Mouse (Mus musculus) E14TG2a.4 (cell line): Measurements from ENCODE around the gene Smim12.

Experiments
- H3K27me3 ChIP-seq: 2 replicates; pipeline ENCODE4 v1.6.1; 2014; ENCODE audit warnings: low read length, control low read depth; ENCODE audit not compliant: insufficient read depth
- H3K36me3 ChIP-seq: 2 replicates; pipeline ENCODE4 v1.6.1; 2014; ENCODE audit warnings: low read length, control low read depth; ENCODE audit not compliant: insufficient read depth
- H3K4me1 ChIP-seq: replicated peaks from 2 replicates; pipeline ENCODE4 v1.6.1; 2014; ENCODE audit warnings: low read depth, low read length, control low read depth
- H3K4me3 ChIP-seq: replicated peaks from 2 replicates; pipeline ENCODE4 v1.5.1; 2014; ENCODE audit warnings: mild to moderate bottlenecking, low read length
- H3K9me3 ChIP-seq: 2 replicates; pipeline ENCODE4 v1.6.1; 2014; ENCODE audit warnings: low read length, control low read depth
- CTCF ChIP-seq: conservative IDR thresholded peaks from 2 replicates; pipeline ENCODE4 v1.5.1; 2014; ENCODE audit warnings: low read length
- NANOG ChIP-seq: IDR thresholded peaks from 2 replicates; pipeline ENCODE4 v1.6.1; 2014; ENCODE audit warnings: borderline replicate concordance, low read length, mixed read lengths
- POU5F1 ChIP-seq: IDR thresholded peaks from 2 replicates; pipeline ENCODE4 v1.6.1; 2014; ENCODE audit warnings: low read length, borderline replicate concordance

Gene Smim12

DNA sequence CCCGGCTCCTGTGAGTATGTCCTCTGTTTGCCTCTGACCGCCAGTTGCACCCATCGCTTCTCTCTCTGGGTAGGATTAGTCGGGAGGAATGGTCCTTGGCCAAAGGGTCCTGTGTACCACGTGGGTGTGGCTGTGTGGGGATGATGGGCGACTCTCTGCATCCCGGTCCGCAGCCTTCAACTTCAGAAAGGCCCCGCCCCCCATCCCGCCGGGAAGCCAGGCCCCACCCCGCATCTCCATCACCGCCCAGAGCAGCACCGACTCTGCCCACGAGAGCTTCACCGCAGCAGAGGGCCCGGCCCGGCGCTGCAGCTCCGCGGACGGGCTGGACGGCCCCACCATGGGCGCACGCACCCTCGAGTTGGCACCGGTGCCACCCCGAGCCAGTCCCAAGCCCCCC is 29.1 kb upstream of the Smim12 start:
- Histone ChIP-seq H3K27me3 (no peaks in the 10 kb centered on the region), H3K9me3 (peaks cover 5% of the 10 kb centered on the region), H3K36me3 (peaks cover 92% of the 10 kb centered on the region), H3K4me3 (peak overlapping the region; percentile 68), H3K4me1 (peaks cover 65% of the 10 kb centered on the region)
- TF ChIP-seq POU5F1 (no peak), CTCF (no peak), NANOG (no peak)

DNA sequence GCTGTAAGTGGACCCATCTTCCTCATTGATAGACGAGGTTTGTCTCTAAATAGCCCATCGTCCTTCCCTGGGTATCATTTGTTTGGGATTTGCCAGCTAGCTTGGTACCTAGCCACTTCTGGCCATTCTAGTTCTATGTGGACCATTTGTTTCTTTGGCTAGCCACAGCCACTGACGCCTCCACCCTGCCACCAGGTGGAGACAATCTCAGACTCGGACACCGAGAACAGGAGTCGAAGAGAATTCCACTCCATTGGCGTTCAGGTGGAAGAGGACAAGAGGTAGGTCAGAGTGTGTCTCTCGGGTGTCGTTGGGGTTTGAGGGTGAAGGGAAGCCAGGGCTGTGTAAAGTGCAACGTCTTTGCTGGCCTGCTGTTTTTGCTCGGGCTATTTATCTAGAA is 28.5 kb upstream of the Smim12 start:
- peak; percentile 42 for TF ChIP-seq CTCF
- TF ChIP-seq NANOG = no peak
- no peak for TF ChIP-seq POU5F1
- Histone ChIP-seq H3K4me1 (peaks cover 65% of the 10 kb centered on the region), H3K4me3 (peak overlapping the region; percentile 68; the same call in 1 of the 2 replicates), H3K36me3 (peaks cover 91% of the 10 kb centered on the region), H3K9me3 (peaks cover 5% of the 10 kb centered on the region), H3K27me3 (no peaks in the 10 kb centered on the region)

DNA sequence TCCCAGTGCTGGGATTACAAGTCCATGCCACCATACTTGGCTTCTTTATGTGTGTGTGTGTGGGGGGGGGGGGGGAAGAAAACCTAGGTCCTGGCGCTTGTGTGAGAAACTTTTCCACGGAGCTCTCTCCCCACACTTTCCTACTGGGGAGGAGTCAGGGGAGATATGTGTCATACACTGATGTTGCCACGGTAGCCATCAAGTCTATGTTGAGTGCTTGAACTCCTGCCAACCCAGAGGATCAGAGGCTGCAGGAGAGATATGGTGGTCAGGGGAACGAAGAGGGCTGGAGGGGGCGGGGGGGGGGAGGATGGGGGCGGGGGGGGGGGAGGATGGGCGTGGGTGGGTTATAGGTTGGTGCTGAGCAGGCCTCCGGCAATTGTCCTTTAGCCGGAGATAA is 27.8 kb upstream of the Smim12 start:
- Histone ChIP-seq H3K9me3 (peaks cover 11% of the 10 kb centered on the region), H3K27me3 (no peaks in the 10 kb centered on the region), H3K36me3 (peaks cover 90% of the 10 kb centered on the region), H3K4me3 (no peak overlapping the region), H3K4me1 (peaks cover 63% of the 10 kb centered on the region)
- TF ChIP-seq NANOG (no peak), CTCF (no peak), POU5F1 (no peak)

DNA sequence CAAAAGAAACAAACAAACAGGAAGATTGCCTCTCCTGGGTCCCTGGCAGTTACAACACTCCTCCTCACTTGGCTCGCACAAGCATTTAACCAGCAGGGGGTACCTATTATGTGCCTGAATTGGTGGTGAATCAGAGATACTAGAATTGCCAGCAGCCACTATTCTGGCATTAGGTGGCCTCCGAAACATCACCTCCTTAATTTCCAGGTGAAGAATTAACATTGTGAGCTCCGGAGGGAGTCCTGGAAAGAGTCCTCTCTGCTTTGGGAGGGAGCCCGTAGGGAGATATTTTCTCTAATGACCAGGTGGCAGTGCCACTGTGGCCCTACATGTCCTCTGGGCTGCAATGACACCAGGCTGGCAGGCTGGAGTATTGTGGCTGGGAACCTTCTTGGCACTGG is 27.3 kb upstream of the Smim12 start:
- peak; percentile 34 for TF ChIP-seq NANOG
- no peak for TF ChIP-seq POU5F1
- no peak for TF ChIP-seq CTCF
- Histone ChIP-seq H3K4me1 (peaks cover 59% of the 10 kb centered on the region), H3K27me3 (no peaks in the 10 kb centered on the region), H3K4me3 (no peak overlapping the region), H3K36me3 (peaks cover 88% of the 10 kb centered on the region), H3K9me3 (peaks cover 12% of the 10 kb centered on the region)

DNA sequence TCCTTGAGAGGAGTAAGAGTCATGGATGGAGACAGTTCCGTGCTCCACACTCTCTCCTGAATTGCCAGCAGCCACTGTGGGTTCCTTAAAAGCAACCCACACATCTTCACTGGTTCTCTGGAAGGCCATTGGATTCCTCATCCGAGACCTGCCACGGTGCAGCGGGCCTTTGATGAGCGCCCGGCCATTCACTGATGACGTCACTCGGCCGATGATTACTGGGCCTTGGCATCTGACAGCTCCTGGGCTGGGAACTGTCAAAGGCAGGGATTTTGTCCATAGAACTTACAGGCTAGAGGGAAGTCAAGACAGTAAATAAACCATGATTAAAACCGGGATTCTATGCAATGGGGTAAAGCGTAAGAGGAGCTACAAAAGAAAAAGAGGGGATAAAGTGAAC is 26.5 kb upstream of the Smim12 start:
- peaks cover 88% of the 10 kb centered on the region for H3K36me3 ChIP-seq
- no peak overlapping the region for H3K4me3 ChIP-seq
- peaks cover 51% of the 10 kb centered on the region for H3K4me1 ChIP-seq
- no peak for TF ChIP-seq NANOG
- no peak for TF ChIP-seq CTCF
- no peak for TF ChIP-seq POU5F1
- H3K9me3 ChIP-seq = peaks cover 12% of the 10 kb centered on the region
- H3K27me3 ChIP-seq = no peaks in the 10 kb centered on the region

DNA sequence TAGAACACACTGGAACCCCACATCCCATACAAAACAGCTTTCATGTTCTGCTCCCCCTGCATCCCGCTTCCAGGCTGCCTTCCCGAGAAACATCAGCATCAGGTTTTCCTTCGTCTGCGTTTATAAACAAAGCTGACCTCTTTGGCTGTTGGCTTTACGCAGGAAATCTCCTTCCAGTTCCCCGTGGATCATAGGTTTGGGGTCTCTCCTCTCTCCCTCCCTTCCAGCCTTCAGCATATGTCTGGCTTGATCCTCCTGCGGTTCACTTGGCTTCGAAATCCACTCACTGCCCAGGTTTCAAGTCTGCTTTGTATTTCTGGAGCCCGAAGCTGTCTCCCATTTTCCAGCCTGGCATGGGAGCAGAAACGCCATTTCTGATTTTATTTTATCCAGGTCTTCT is 20.3 kb upstream of the Smim12 start:
- Histone ChIP-seq H3K4me3 (peak overlapping the region; percentile 57), H3K9me3 (peaks cover 12% of the 10 kb centered on the region), H3K36me3 (peaks cover 62% of the 10 kb centered on the region), H3K27me3 (no peaks in the 10 kb centered on the region), H3K4me1 (peaks cover 57% of the 10 kb centered on the region)
- TF ChIP-seq CTCF = no peak
- TF ChIP-seq NANOG = no peak
- TF ChIP-seq POU5F1 = no peak

DNA sequence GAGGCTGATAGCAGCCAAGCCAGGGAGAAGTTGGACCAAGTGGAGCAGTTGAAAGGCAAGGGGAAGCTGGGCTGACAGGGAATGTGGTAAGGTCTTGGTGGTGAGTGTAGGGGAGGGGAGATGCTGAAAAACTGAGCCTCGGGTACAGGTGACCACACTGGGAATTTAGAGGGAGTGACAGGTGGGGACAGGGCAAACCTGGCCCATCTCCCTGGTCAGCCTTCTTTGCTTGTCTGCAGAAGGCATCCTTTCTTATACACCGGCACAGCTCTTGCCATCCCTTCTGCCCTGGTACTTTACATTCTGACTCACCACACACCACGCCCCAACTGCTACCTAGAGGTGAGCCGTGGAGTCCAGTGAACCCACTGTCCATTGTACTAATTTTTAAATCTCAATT is 19.8 kb upstream of the Smim12 start:
- Histone ChIP-seq H3K27me3 (no peaks in the 10 kb centered on the region), H3K36me3 (peaks cover 62% of the 10 kb centered on the region), H3K4me1 (peaks cover 62% of the 10 kb centered on the region), H3K4me3 (peak overlapping the region; percentile 57), H3K9me3 (peaks cover 12% of the 10 kb centered on the region)
- TF ChIP-seq CTCF (no peak), NANOG (no peak), POU5F1 (no peak)

DNA sequence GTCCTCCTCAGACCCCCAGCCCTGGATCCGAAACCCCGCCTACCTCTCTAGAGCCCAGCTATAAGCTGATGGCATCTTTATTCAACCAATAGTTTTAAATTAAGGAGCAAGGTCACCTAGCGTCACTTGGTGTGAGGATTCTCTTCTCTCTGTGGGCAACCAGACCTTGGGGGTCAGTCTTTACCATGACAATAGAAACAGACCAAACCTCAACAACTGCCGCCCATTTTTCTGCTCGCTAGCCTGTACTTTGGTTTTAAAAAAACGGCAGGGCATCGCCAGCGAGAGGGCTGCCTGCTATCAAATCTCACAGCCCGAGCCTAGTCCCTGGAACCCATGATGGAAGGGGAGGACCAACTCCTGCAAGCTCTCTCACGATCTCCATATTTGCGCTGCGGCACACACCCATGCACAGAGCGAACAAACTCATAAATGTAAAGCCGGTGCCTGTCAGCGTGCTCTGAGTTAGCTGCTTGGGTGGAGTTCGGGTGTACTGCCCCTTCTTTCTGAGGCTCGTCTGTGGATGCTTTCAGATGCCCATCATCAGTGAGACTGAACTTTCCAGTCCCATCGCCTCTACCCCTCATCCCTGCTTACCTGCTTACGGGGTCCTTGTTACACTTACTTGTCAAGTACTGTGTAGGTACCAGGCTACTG is 19.0 kb upstream of the Smim12 start:
- no peak for TF ChIP-seq POU5F1
- no peak for TF ChIP-seq CTCF
- TF ChIP-seq NANOG = peak; percentile 18; the same call in 1 of the 2 replicates
- Histone ChIP-seq H3K9me3 (peaks cover 7% of the 10 kb centered on the region), H3K4me1 (peaks cover 69% of the 10 kb centered on the region), H3K36me3 (peaks cover 62% of the 10 kb centered on the region), H3K27me3 (0 out of 2 replicates have a peak, but pooled peaks cover 4% of the 10 kb centered on the region), H3K4me3 (peak overlapping the region; percentile 57)

DNA sequence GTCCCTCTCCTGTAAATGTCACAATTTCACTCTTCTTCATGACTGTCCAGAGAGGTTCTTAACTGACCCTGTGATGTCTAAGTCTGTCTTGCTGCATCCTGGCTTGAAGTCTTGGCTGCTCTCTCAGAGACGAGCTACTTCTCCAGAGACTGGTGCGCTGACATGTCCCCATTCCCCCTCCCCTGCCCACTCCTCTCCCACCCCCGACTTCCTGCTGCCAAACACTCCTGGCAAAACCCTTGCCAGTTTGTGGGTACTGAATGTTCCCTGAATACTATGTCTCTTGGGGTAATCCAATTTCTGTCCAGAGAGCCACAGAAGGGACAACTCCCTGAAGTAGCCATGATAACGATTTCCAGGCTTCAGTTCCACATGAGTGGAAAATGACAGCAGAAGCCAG is 17.5 kb upstream of the Smim12 start:
- H3K4me3 ChIP-seq = no peak overlapping the region
- peaks cover 78% of the 10 kb centered on the region for H3K4me1 ChIP-seq
- TF ChIP-seq POU5F1 = no peak
- no peak for TF ChIP-seq CTCF
- TF ChIP-seq NANOG = no peak
- 0 out of 2 replicates have a peak, but pooled peaks cover 4% of the 10 kb centered on the region for H3K27me3 ChIP-seq
- H3K36me3 ChIP-seq = peaks cover 63% of the 10 kb centered on the region
- no peaks in the 10 kb centered on the region for H3K9me3 ChIP-seq
